Mouse (Mus musculus) megakaryocyte, embryonic 14.5 days (primary cell): ENCODE data around the gene Adamts16.

Experiments
- FLI1 ChIP-seq: IDR thresholded peaks from 2 replicates; pipeline ENCODE4 v1.6.1; 2012; ENCODE audit warnings: low read length, inconsistent platforms, mixed read lengths
- GATA1 ChIP-seq: IDR thresholded peaks from 3 replicates; pipeline ENCODE4 v1.6.1; 2012; ENCODE audit warnings: mixed read lengths, low read length, inconsistent platforms, borderline replicate concordance

- TF ChIP-seq GATA1 (no peak), FLI1 (no peak)
These were observed 97.1 kb downstream of the Adamts16 start for GRCm38 (mm10) chr13:70744416-70745038.
